Mouse (Mus musculus): ENCODE measurements around the gene Rasal1. TPM values are rescaled to one million over a fixed set of nuclear protein-coding genes. Genes with fewer than 3 reads are reported as not detected.
A peak's percentile ranks its signal among the peaks of the same experiment; 100 is the strongest.

The Rasal1 gene
- polyA plus RNA-seq, 1 experiment, result 27.7 TPM

DNA sequence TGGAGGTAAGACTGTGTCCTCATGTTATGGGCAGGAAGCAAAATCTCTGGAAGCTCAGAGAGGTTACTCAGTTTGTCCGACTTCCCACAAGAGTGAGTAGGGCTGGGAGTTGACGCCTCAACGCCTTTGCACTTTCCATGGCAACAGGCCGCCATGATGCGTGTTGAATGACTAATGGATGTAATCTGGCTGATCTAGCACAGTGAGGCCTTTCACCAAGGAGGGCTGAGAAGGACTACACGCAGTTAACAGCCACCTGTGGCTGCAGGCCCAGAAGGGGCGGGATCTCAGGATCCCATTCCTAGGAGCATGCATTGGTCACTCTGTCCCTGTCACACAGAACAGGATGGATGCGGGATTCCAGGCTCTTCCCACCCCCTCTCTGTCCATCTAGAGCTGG, 64.1 kb downstream of the Rasal1 start:
- Histone ChIP-seq H3K36me3 (ENCODE audit: control insufficient read depth, insufficient read depth, low read length) (no peaks in the 10 kb centered on the region), H3K4me3 (ENCODE audit: control insufficient read depth, insufficient read depth, low read length) (no peak overlapping the region), H3K4me1 (replicated peaks; ENCODE audit: control insufficient read depth, insufficient read depth, low read length) (peaks cover 21% of the 10 kb centered on the region), H3K27me3 (ENCODE audit: control insufficient read depth, insufficient read depth, low read length) (no peaks in the 10 kb centered on the region; the same call in 1 of the 2 replicates), H3K27ac (ENCODE audit: control insufficient read depth, insufficient read depth, low read length) (no peak overlapping the region)
- no peak for DNase-seq
- no peak for TF ChIP-seq POLR2A (IDR thresholded peaks at IDR 0.05; ENCODE audit: control insufficient read depth, extremely low read depth, insufficient read depth, low read length, poor library complexity)
- no peak for TF ChIP-seq CTCF (IDR thresholded peaks at IDR 0.05; ENCODE audit: borderline replicate concordance, control insufficient read depth, extremely low read depth, insufficient read depth, low read length, poor library complexity)
- 97% methylated on average over 8 of the region's 8 CpGs for WGBS

- peak; percentile 82 for DNase-seq
- no peak overlapping the region for H3K27ac ChIP-seq (ENCODE audit: control insufficient read depth, insufficient read depth, low read length)
- WGBS, result 3% methylated on average over 16 of the region's 16 CpGs
- H3K36me3 ChIP-seq (ENCODE audit: control insufficient read depth, insufficient read depth, low read length), result no peaks in the 10 kb centered on the region
- H3K4me3 ChIP-seq (ENCODE audit: control insufficient read depth, insufficient read depth, low read length), result no peak overlapping the region
- TF ChIP-seq CTCF (IDR thresholded peaks at IDR 0.05; ENCODE audit: borderline replicate concordance, control insufficient read depth, extremely low read depth, insufficient read depth, low read length, poor library complexity), result peak; percentile 92
- TF ChIP-seq POLR2A (IDR thresholded peaks at IDR 0.05; ENCODE audit: control insufficient read depth, extremely low read depth, insufficient read depth, low read length, poor library complexity), result no peak
- no peaks in the 10 kb centered on the region; the same call in 1 of the 2 replicates for H3K27me3 ChIP-seq (ENCODE audit: control insufficient read depth, insufficient read depth, low read length)
- H3K4me1 ChIP-seq (replicated peaks; ENCODE audit: control insufficient read depth, insufficient read depth, low read length), result peaks cover 21% of the 10 kb centered on the region
These were observed 65.7 kb downstream of the Rasal1 start for GRCm38 (mm10) chr5:120714314-120714713.

GRCm38 (mm10) chr5:120717136-120717535, 68.5 kb downstream of the Rasal1 start:
- TF ChIP-seq POLR2A (IDR thresholded peaks at IDR 0.05; ENCODE audit: control insufficient read depth, extremely low read depth, insufficient read depth, low read length, poor library complexity), result no peak
- no peak for TF ChIP-seq CTCF (IDR thresholded peaks at IDR 0.05; ENCODE audit: borderline replicate concordance, control insufficient read depth, extremely low read depth, insufficient read depth, low read length, poor library complexity)
- no peak overlapping the region for H3K4me3 ChIP-seq (ENCODE audit: control insufficient read depth, insufficient read depth, low read length)
- DNase-seq, result no peak
- peaks cover 2% of the 10 kb centered on the region for H3K4me1 ChIP-seq (replicated peaks; ENCODE audit: control insufficient read depth, insufficient read depth, low read length)
- no peaks in the 10 kb centered on the region for H3K36me3 ChIP-seq (ENCODE audit: control insufficient read depth, insufficient read depth, low read length)
- H3K27me3 ChIP-seq (ENCODE audit: control insufficient read depth, insufficient read depth, low read length), result no peaks in the 10 kb centered on the region; the same call in 1 of the 2 replicates
- H3K27ac ChIP-seq (ENCODE audit: control insufficient read depth, insufficient read depth, low read length), result no peak overlapping the region
- 78% methylated on average over 10 of the region's 10 CpGs for WGBS

DNA sequence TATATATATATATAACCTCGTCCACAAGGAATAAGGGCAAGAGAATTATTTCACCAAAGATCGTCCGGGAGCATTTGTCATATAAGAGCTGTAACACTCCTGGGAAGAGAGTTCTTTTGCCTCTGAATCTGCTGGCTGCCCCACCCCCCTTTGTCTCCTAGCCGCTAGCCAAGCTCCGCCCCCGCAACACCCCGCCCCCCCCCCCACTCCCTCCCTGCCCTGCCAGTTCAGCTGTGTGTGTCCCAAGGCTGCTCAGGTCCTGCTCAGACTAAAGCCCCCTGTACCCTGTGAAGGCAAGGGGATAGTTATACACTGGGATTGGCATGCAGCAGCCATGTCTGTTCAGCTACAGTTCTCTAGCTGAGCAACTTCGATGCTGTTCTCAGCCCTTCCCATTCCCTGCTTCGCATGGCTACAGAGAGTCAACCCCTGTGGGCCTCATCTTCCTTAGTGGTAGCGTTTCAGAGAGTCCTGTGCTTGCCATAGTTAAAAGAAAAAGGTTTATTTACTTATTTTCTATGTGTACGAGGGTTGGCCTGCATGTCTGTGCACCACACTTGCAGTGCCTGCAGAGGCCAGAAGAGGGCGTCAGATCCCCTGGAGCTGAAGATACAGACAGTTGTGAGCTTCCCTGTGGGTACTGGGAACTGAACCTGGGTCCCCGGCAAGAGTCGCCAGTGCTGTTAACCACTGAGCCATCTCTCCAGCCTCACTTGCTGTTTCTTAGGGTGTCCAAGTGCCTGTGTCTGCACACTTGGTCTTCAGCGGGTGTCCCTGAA, 70.2 kb downstream of the Rasal1 start:
- WGBS, result 69% methylated on average over 15 of the region's 15 CpGs
- Histone ChIP-seq H3K4me3 (ENCODE audit: control insufficient read depth, insufficient read depth, low read length) (no peak overlapping the region), H3K36me3 (ENCODE audit: control insufficient read depth, insufficient read depth, low read length) (no peaks in the 10 kb centered on the region), H3K4me1 (replicated peaks; ENCODE audit: control insufficient read depth, insufficient read depth, low read length) (peaks cover 2% of the 10 kb centered on the region), H3K27me3 (ENCODE audit: control insufficient read depth, insufficient read depth, low read length) (no peaks in the 10 kb centered on the region), H3K27ac (ENCODE audit: control insufficient read depth, insufficient read depth, low read length) (no peak overlapping the region)
- TF ChIP-seq POLR2A (IDR thresholded peaks at IDR 0.05; ENCODE audit: control insufficient read depth, extremely low read depth, insufficient read depth, low read length, poor library complexity), result no peak
- TF ChIP-seq CTCF (IDR thresholded peaks at IDR 0.05; ENCODE audit: borderline replicate concordance, control insufficient read depth, extremely low read depth, insufficient read depth, low read length, poor library complexity), result no peak
- no peak for DNase-seq

DNA sequence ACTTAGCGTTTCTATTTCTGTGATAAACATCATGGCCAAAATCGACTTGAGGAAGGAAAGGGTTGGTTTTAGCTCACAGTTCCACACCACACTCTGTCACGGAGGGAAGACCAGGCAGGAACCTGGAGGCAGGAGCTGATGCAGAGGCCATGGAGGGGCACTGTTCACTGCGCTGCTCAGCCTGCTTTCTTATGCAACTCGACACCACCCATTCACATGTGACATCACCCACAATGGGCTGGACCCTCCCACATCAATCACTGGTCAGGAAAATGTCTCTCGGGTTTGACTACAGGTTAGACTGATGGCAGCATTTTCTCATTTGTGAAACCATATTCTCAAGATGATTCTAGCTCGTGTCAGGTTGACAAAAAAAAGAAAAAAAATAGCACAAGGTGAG, 72.4 kb downstream of the Rasal1 start:
- H3K36me3 ChIP-seq (ENCODE audit: control insufficient read depth, insufficient read depth, low read length), result no peaks in the 10 kb centered on the region

DNA sequence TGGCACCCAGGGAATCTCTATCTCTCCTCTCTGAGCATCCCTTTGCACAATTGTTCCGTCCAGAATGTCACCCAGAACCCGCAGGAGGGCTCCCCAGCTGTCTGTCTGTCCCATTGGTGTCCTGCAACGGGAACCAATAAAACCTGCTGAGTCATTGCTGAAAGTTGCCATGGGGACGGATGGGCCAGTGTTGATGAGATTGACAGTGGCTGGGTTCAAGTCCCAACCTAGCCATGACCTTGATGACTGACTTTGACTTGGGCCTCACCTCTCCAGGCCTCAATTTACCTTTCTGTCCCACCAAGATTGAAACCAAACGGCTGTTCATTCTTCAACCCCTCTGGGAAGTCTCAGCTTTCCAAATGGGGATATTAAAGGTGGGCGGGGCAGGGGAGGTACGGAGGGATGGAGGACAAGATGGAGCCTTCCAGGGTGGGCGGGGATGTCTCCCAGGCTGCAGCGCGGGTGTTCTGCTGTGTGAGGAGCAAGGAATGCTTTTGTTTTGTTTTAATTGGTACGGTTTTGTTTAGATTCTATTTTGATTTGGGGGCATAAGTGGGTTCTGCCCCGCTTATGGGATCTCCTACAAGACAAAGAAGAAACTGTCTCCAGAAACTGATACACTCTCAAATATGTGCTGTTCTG, 77.3 kb downstream of the Rasal1 start:
- Histone ChIP-seq H3K27ac (ENCODE audit: control insufficient read depth, insufficient read depth, low read length) (no peak overlapping the region), H3K36me3 (ENCODE audit: control insufficient read depth, insufficient read depth, low read length) (no peaks in the 10 kb centered on the region), H3K4me3 (ENCODE audit: control insufficient read depth, insufficient read depth, low read length) (no peak overlapping the region), H3K27me3 (ENCODE audit: control insufficient read depth, insufficient read depth, low read length) (no peaks in the 10 kb centered on the region), H3K4me1 (replicated peaks; ENCODE audit: control insufficient read depth, insufficient read depth, low read length) (no peaks in the 10 kb centered on the region)
- DNase-seq, result no peak
- no peak for TF ChIP-seq CTCF (IDR thresholded peaks at IDR 0.05; ENCODE audit: borderline replicate concordance, control insufficient read depth, extremely low read depth, insufficient read depth, low read length, poor library complexity)
- no peak for TF ChIP-seq POLR2A (IDR thresholded peaks at IDR 0.05; ENCODE audit: control insufficient read depth, extremely low read depth, insufficient read depth, low read length, poor library complexity)
- 66% methylated on average over 12 of the region's 12 CpGs for WGBS

More for the DNA sequence above, 72.4 kb downstream of the Rasal1 start:
- Histone ChIP-seq H3K27me3 (ENCODE audit: control insufficient read depth, insufficient read depth, low read length) (no peaks in the 10 kb centered on the region), H3K4me3 (ENCODE audit: control insufficient read depth, insufficient read depth, low read length) (no peak overlapping the region), H3K27ac (ENCODE audit: control insufficient read depth, insufficient read depth, low read length) (no peak overlapping the region), H3K4me1 (replicated peaks; ENCODE audit: control insufficient read depth, insufficient read depth, low read length) (no peaks in the 10 kb centered on the region)
- 55% methylated on average over 7 of the region's 7 CpGs for WGBS
- no peak for DNase-seq
- TF ChIP-seq POLR2A (IDR thresholded peaks at IDR 0.05; ENCODE audit: control insufficient read depth, extremely low read depth, insufficient read depth, low read length, poor library complexity) (no peak), CTCF (IDR thresholded peaks at IDR 0.05; ENCODE audit: borderline replicate concordance, control insufficient read depth, extremely low read depth, insufficient read depth, low read length, poor library complexity) (no peak)

Other genes starting within 250 kb of the Rasal1 start
- gene Lhx5, start 217.1 kb upstream of the Rasal1 start, polyA plus RNA-seq (2012; rRNA removed), result 0.03 and 0.23 TPM in 2 replicates
- gene Sdsl, start 176.0 kb upstream of the Rasal1 start, polyA plus RNA-seq (2012; rRNA removed), result 1.8 and 2.5 TPM in 2 replicates
- gene Sds, start 172.3 kb upstream of the Rasal1 start, polyA plus RNA-seq (2012; rRNA removed), result 0.65 and 0.75 TPM in 2 replicates
- gene Plbd2, start 145.2 kb upstream of the Rasal1 start, polyA plus RNA-seq (2012; rRNA removed), result 31.5 and 32.4 TPM in 2 replicates
- 21.9 and 29.1 TPM in 2 replicates for gene Slc8b1, start 137.6 kb upstream of the Rasal1 start, polyA plus RNA-seq (2012; rRNA removed)
- 203 and 208 TPM in 2 replicates for gene Tpcn1, start 60.1 kb upstream of the Rasal1 start, polyA plus RNA-seq (2012; rRNA removed)
- gene Iqcd, start 59.8 kb upstream of the Rasal1 start, polyA plus RNA-seq (2012; rRNA removed), result 2.8 and 3.0 TPM in 2 replicates
- gene Rita1, start 36.2 kb upstream of the Rasal1 start, polyA plus RNA-seq (2012; rRNA removed), result 18.8 and 20.6 TPM in 2 replicates
- gene Ddx54, start 36.1 kb upstream of the Rasal1 start, polyA plus RNA-seq (2012; rRNA removed), result 429 and 448 TPM in 2 replicates
- 0.15 and 0.33 TPM in 2 replicates for gene Cfap73, start 14.6 kb upstream of the Rasal1 start, polyA plus RNA-seq (2012; rRNA removed)
- gene Dtx1, start 63.1 kb downstream of the Rasal1 start, polyA plus RNA-seq (2012; rRNA removed), result 60.6 and 66.6 TPM in 2 replicates
- 18.5 and 22.4 TPM in 2 replicates for gene Oas2, start 101.0 kb downstream of the Rasal1 start, polyA plus RNA-seq (2012; rRNA removed)
- 27.6 and 28.1 TPM in 2 replicates for gene Oas3, start 128.8 kb downstream of the Rasal1 start, polyA plus RNA-seq (2012; rRNA removed)
- gene Oas1e, start 146.7 kb downstream of the Rasal1 start, polyA plus RNA-seq (2012; rRNA removed), result 0.52 and 0.74 TPM in 2 replicates
- 6.3 and 7.7 TPM in 2 replicates for gene Oas1c, start 163.7 kb downstream of the Rasal1 start, polyA plus RNA-seq (2012; rRNA removed)
- gene Oas1f, start 198.6 kb downstream of the Rasal1 start, polyA plus RNA-seq (2012; rRNA removed), result 0.51 and 1.1 TPM in 2 replicates
- 0.28 and 0.73 TPM in 2 replicates for gene Oas1h, start 212.6 kb downstream of the Rasal1 start, polyA plus RNA-seq (2012; rRNA removed)
- 9.0 and 10.2 TPM in 2 replicates for gene Oas1g, start 238.8 kb downstream of the Rasal1 start, polyA plus RNA-seq (2012; rRNA removed)